ENCODE assay signal across 16 mouse cellular contexts in genomic region chr1:172305153-172305552, GRCm38 (mm10). TPM values are rescaled to one million over a fixed set of nuclear protein-coding genes. Genes with fewer than 3 reads are reported as not detected.
"Had no signal": no experiment of that assay in that cellular context is flagged by ENCODE, and none has a peak within 500 bp of the region (broad histone marks: within the 10 kb centered on the region; RNA-seq: fewer than 3 reads in every experiment).

No protein-coding gene starts in this region.

- H3K4me3 ChIP-seq: lung, embryonic 15.5 days; midbrain, embryonic 13.5 days; midbrain, embryonic 15.5 days; neural tube, embryonic 12.5 days had no signal

- H3K27ac ChIP-seq: lung, embryonic 15.5 days; macrophage; midbrain, embryonic 13.5 days; midbrain, embryonic 15.5 days; neural tube, embryonic 12.5 days had no signal

- DNase-seq: liver, postnatal 0 days; lung, adult 2 months; lung, postnatal 14 days; lung, postnatal 36 days; right cerebral cortex, postnatal 14 days; thymus, adult 18-20 months; thymus, postnatal 14 days; thymus, postnatal 36 days had no signal

RNA-seq across cellular contexts. Expression of gene Atp1a2, which starts 7.3 kb away (rescaled TPM):
- total RNA-seq: megakaryocyte progenitor cell, adult 5-6 weeks; monocyte, adult 5-6 weeks; neutrophil, adult 5-6 weeks had no signal

RNA-seq across cellular contexts. Expression of gene Kcnj9, which starts 24.0 kb away (rescaled TPM):
- total RNA-seq: megakaryocyte progenitor cell, adult 5-6 weeks; monocyte, adult 5-6 weeks; neutrophil, adult 5-6 weeks had no signal

RNA-seq across cellular contexts. Expression of gene Kcnj10, which starts 35.9 kb away (rescaled TPM):
- total RNA-seq: monocyte, adult 5-6 weeks; neutrophil, adult 5-6 weeks had no signal

RNA-seq across cellular contexts. Expression of gene Atp1a4, which starts 46.9 kb away (rescaled TPM):
- total RNA-seq: megakaryocyte progenitor cell, adult 5-6 weeks; monocyte, adult 5-6 weeks; neutrophil, adult 5-6 weeks had no signal
